ENCODE assay signal across 9 mouse cellular contexts in the genomic region with DNA sequence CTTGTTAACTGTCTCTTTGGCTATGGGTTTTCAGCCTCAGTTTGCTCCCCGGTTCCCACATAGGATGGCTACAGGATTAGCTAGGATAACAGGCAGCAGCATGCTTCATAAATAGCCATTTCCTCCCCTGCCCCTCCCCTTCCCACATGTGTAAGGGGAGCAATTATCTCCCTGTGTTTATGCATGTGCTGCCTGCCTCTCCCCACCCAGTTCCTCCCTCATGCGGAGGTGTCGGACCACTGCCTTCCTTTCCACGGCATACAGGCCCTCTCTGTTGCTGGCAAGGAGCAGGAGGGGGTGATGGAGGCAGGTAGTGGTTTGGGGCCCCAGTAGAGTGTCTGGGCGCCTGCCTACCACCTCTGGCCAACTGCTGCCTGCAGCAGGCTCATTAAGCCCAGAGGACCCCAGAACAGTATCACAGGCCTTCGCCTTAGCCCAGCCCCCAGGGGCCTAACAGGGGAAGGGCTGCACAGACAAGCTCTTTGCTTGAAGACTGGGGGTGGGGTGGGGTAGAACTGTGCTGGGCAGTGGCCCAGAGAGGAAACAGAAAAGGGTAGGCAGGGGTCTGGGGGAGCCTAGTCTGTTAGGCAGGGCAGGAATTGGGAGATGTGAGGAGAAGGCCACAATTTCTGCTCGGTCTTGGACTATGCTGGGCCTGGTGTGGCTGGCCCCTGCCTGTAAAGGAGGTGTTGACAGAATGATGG.
DNase-seq lines count a peak whose midpoint lies in the region; ATAC-seq and TF ChIP-seq lines count a peak whose summit lies in the region.
"Had no signal": no experiment of that assay in that cellular context is flagged by ENCODE, and none has a peak within 500 bp of the region (broad histone marks: within the 10 kb centered on the region; RNA-seq: fewer than 3 reads in every experiment).

No protein-coding gene starts in this region.

- H3K9ac ChIP-seq in forebrain, postnatal 0 days = no peak overlapping the region
- 0 out of 2 replicates have a peak overlapping the region, but pooled peaks have one; percentile 20 for H3K9ac ChIP-seq in lung, embryonic 16.5 days (ENCODE audit: low read length)
- no peak overlapping the region for H3K9ac ChIP-seq in intestine, embryonic 16.5 days (ENCODE audit: low read depth, low read length)
- H3K9ac ChIP-seq in neural tube, embryonic 14.5 days (replicated peaks; ENCODE audit: low read depth, low read length) = no peak overlapping the region

- H3K27ac ChIP-seq in forebrain, embryonic 10.5 days = peak overlapping the region; percentile 78
- no peak overlapping the region for H3K27ac ChIP-seq in forebrain, postnatal 0 days (ENCODE audit: low read depth, low read length)
- peak overlapping the region; percentile 55 for H3K27ac ChIP-seq in lung, embryonic 16.5 days (ENCODE audit: low read length)
- H3K27ac ChIP-seq in intestine, embryonic 16.5 days (ENCODE audit: low read length) = no peak overlapping the region
- H3K27ac ChIP-seq in neural tube, embryonic 14.5 days (ENCODE audit: low read depth, low read length) = no peak overlapping the region

- no peak overlapping the region for H3K4me3 ChIP-seq in forebrain, embryonic 10.5 days
- no peak overlapping the region for H3K4me3 ChIP-seq in forebrain, postnatal 0 days (ENCODE audit: low read depth, low read length)
- no peak overlapping the region for H3K4me3 ChIP-seq in lung, embryonic 16.5 days (ENCODE audit: low read length)
- no peak overlapping the region for H3K4me3 ChIP-seq in intestine, embryonic 16.5 days (ENCODE audit: low read length)
- H3K4me3 ChIP-seq in neural tube, embryonic 14.5 days (ENCODE audit: low read depth, low read length) = no peak overlapping the region

- peaks cover 99% of the 10 kb centered on the region for H3K27me3 ChIP-seq in forebrain, embryonic 10.5 days (ENCODE audit: poor library complexity, severe bottlenecking)
- H3K27me3 ChIP-seq in forebrain, postnatal 0 days (ENCODE audit: insufficient read depth, low read length) = no peaks in the 10 kb centered on the region
- H3K27me3 ChIP-seq in lung, embryonic 16.5 days (ENCODE audit: control insufficient read depth, insufficient read depth, low read depth, low read length) = peaks cover 2% of the 10 kb centered on the region; the same call in 1 of the 2 replicates
- H3K27me3 ChIP-seq in intestine, embryonic 16.5 days (replicated peaks; ENCODE audit: control insufficient read depth, insufficient read depth, low read length) = peaks cover 7% of the 10 kb centered on the region; the same call in 1 of the 2 replicates
- no peaks in the 10 kb centered on the region for H3K27me3 ChIP-seq in neural tube, embryonic 14.5 days (ENCODE audit: control insufficient read depth, insufficient read depth, low read length)

- no peaks in the 10 kb centered on the region for H3K9me3 ChIP-seq in forebrain, embryonic 10.5 days
- no peaks in the 10 kb centered on the region for H3K9me3 ChIP-seq in forebrain, postnatal 0 days (ENCODE audit: low read length)
- H3K9me3 ChIP-seq in lung, embryonic 16.5 days (ENCODE audit: control insufficient read depth, low read length) = no peaks in the 10 kb centered on the region
- H3K9me3 ChIP-seq in intestine, embryonic 16.5 days (ENCODE audit: control insufficient read depth, low read length) = no peaks in the 10 kb centered on the region
- H3K9me3 ChIP-seq in neural tube, embryonic 14.5 days (ENCODE audit: control insufficient read depth, low read length) = no peaks in the 10 kb centered on the region

- no peaks in the 10 kb centered on the region for H3K36me3 ChIP-seq in forebrain, embryonic 10.5 days (replicated peaks)
- H3K36me3 ChIP-seq in forebrain, postnatal 0 days (ENCODE audit: insufficient read depth) = no peaks in the 10 kb centered on the region
- H3K36me3 ChIP-seq in lung, embryonic 16.5 days (ENCODE audit: control insufficient read depth, insufficient read depth, low read length) = no peaks in the 10 kb centered on the region
- no peaks in the 10 kb centered on the region for H3K36me3 ChIP-seq in intestine, embryonic 16.5 days (ENCODE audit: control insufficient read depth, insufficient read depth, low read length)
- no peaks in the 10 kb centered on the region for H3K36me3 ChIP-seq in neural tube, embryonic 14.5 days (ENCODE audit: control insufficient read depth, insufficient read depth, low read length)

- ATAC-seq in forebrain, postnatal 0 days = no peak
- ATAC-seq in lung, embryonic 16.5 days (ENCODE audit: low read depth) = peak; percentile 68
- peak; percentile 55; the same call in 1 of the 2 replicates for ATAC-seq in intestine, embryonic 16.5 days
- ATAC-seq in neural tube, embryonic 14.5 days (ENCODE audit: low read depth) = peak; percentile 59

- peak; percentile 27 for DNase-seq in forebrain, embryonic 10.5 days (ENCODE audit: extremely low spot score, low spot score)
- no peak for DNase-seq in forebrain, postnatal 0 days
- no peak for DNase-seq in lung, postnatal 25 days (ENCODE audit: low spot score)
- DNase-seq in ovary, postnatal 36 days (ENCODE audit: low spot score) = no peak
- no peak for DNase-seq in layer of hippocampus, postnatal 36 days
- DNase-seq: lung, adult 18-20 months had no signal

- TF ChIP-seq CTCF in forebrain, postnatal 0 days (IDR thresholded peaks at IDR 0.05; ENCODE audit: low read depth) = no peak

- no peak overlapping the region for H3K4me2 ChIP-seq in forebrain, postnatal 0 days (ENCODE audit: low read depth)
- H3K4me2 ChIP-seq in lung, embryonic 16.5 days (ENCODE audit: low read depth, low read length) = no peak overlapping the region
- H3K4me2 ChIP-seq in intestine, embryonic 16.5 days (ENCODE audit: low read depth, low read length) = no peak overlapping the region
- no peak overlapping the region for H3K4me2 ChIP-seq in neural tube, embryonic 14.5 days (ENCODE audit: low read depth, low read length)

- H3K4me1 ChIP-seq in forebrain, embryonic 10.5 days = peaks cover 45% of the 10 kb centered on the region
- H3K4me1 ChIP-seq in forebrain, postnatal 0 days (ENCODE audit: insufficient read depth) = peaks cover 6% of the 10 kb centered on the region; the same call in 1 of the 2 replicates
- peaks cover 11% of the 10 kb centered on the region for H3K4me1 ChIP-seq in lung, embryonic 16.5 days (replicated peaks; ENCODE audit: control insufficient read depth, insufficient read depth, low read length)
- H3K4me1 ChIP-seq in intestine, embryonic 16.5 days (ENCODE audit: control insufficient read depth, insufficient read depth, low read length) = no peaks in the 10 kb centered on the region
- H3K4me1 ChIP-seq in neural tube, embryonic 14.5 days (ENCODE audit: control insufficient read depth, insufficient read depth, low read length) = no peaks in the 10 kb centered on the region

- 55% methylated on average over 7 of the region's 7 CpGs for WGBS in forebrain, embryonic 10.5 days
- 49% methylated on average over 7 of the region's 7 CpGs for WGBS in forebrain, postnatal 0 days
- WGBS in lung, embryonic 16.5 days = 54% methylated on average over 7 of the region's 7 CpGs
- 50% methylated on average over 7 of the region's 7 CpGs for WGBS in intestine, embryonic 16.5 days
- 47% methylated on average over 6 of the region's 7 CpGs for WGBS in neural tube, embryonic 14.5 days

Comparison
In these comparisons a context has a peak if more than half of its experiments do, and no peak if none do; other contexts are left out.
1. H3K27ac ChIP-seq: peak in forebrain, embryonic 10.5 days (single experiment) and lung, embryonic 16.5 days (single experiment); none in forebrain, postnatal 0 days (single experiment), intestine, embryonic 16.5 days (single experiment) and neural tube, embryonic 14.5 days (single experiment).